Mouse (Mus musculus) left cerebral cortex, postnatal 36 days (tissue): ENCODE results near the gene Mettl7a3. TPM values are rescaled to one million over a fixed set of nuclear protein-coding genes. Genes with fewer than 3 reads are reported as not detected.
"Not testable (repeated sequence)": the region's sequence is repeated elsewhere in the genome, so short reads cannot be mapped to it uniquely, and the experiment has no call there.

Experiments used
- DNase-seq, 2 experiments: peaks; one replicate each; pipeline ENCODE4 v3.0.0; 2021 to 2022; ENCODE audit warnings: low spot score in 2 of 2, mixed read lengths in 1 of 2
- intact Hi-C: fragments of 180-260 bp; cut with DNase I; formaldehyde crosslinking; loops from one replicate; pipeline ENCODE4 v1.15.1; 2025
- total RNA-seq, 2 experiments: library from RNA; stranded (reverse); gene quantifications; 2 replicates each; pipeline ENCODE4 v1.2.3; 2021

Gene Mettl7a3
- total RNA-seq, 2 experiments from 2014 or later, result 0.27 TPM; not detected in 1

- no peak for DNase-seq
- intact Hi-C loops, result no loop called here
Observed at GRCm38 (mm10) chr15:100325235-100325634, 9.5 kb upstream of the Mettl7a3 start.

- intact Hi-C loops, DNase-seq: not testable (repeated sequence)
Observed at GRCm38 (mm10) chr15:100328089-100328488, 6.6 kb upstream of the Mettl7a3 start.

GRCm38 (mm10) chr15:100329336-100329735 lies 5.4 kb upstream of the Mettl7a3 start:
- intact Hi-C loops, result not testable (repeated sequence)

GRCm38 (mm10) chr15:100330739-100331138 lies 4.0 kb upstream of the Mettl7a3 start:
- no peak for DNase-seq
- intact Hi-C loops, result no loop called here

More at GRCm38 (mm10) chr15:100329336-100329735, 5.4 kb upstream of the Mettl7a3 start:
- not testable (repeated sequence) for DNase-seq

GRCm38 (mm10) chr15:100332077-100332961 lies 2.4 kb upstream of the Mettl7a3 start:
- intact Hi-C loops, DNase-seq: not testable (repeated sequence)

GRCm38 (mm10) chr15:100337328-100337727 lies 2.6 kb downstream of the Mettl7a3 start:
- DNase-seq, intact Hi-C loops: not testable (repeated sequence)

- intact Hi-C loops, result not testable (repeated sequence)
- peak in 1 of 2 experiments; percentile 20 for DNase-seq
Observed at GRCm38 (mm10) chr15:100337847-100338246, 3.1 kb downstream of the Mettl7a3 start.

GRCm38 (mm10) chr15:100341314-100341980 lies 6.7 kb downstream of the Mettl7a3 start:
- DNase-seq, intact Hi-C loops: not testable (repeated sequence)

GRCm38 (mm10) chr15:100345484-100345883 lies 10.8 kb downstream of the Mettl7a3 start:
- intact Hi-C loops, result no loop called here
- no peak for DNase-seq

- intact Hi-C loops, result no loop called here
- no peak for DNase-seq
Observed at GRCm38 (mm10) chr15:100346761-100347160, 12.0 kb downstream of the Mettl7a3 start.

GRCm38 (mm10) chr15:100349496-100349895 lies 14.8 kb downstream of the Mettl7a3 start:
- intact Hi-C loops, result no loop called here

GRCm38 (mm10) chr15:100351501-100352060 lies 16.9 kb downstream of the Mettl7a3 start:
- intact Hi-C loops, result no loop called here
- no peak for DNase-seq

More at GRCm38 (mm10) chr15:100349496-100349895, 14.8 kb downstream of the Mettl7a3 start:
- no peak for DNase-seq

- intact Hi-C loops, result no loop called here
- DNase-seq, result no peak
Observed at GRCm38 (mm10) chr15:100352711-100353250, 18.1 kb downstream of the Mettl7a3 start, which contains the start of the genes Methig1 and Mettl7a2. Gene Methig1 (plus strand): TSS chr15:100353149. Gene Mettl7a2 (plus strand): TSS chr15:100353200.

- DNase-seq, intact Hi-C loops: not testable (repeated sequence)
Observed at GRCm38 (mm10) chr15:100353399-100353798, 18.7 kb downstream of the Mettl7a3 start.

- no peak for DNase-seq
- intact Hi-C loops, result no loop called here
Observed at GRCm38 (mm10) chr15:100355876-100356275, 21.1 kb downstream of the Mettl7a3 start.

- no peak for DNase-seq
- intact Hi-C loops, result no loop called here
Observed at GRCm38 (mm10) chr15:100364242-100364641, 29.5 kb downstream of the Mettl7a3 start, which contains the start of gene Higd1c. Gene Higd1c (plus strand): TSS chr15:100364542.

GRCm38 (mm10) chr15:100365967-100366366 lies 31.2 kb downstream of the Mettl7a3 start:
- intact Hi-C loops, DNase-seq: not testable (repeated sequence)

- intact Hi-C loops, result no loop called here
Observed at GRCm38 (mm10) chr15:100367119-100367518, 32.4 kb downstream of the Mettl7a3 start.

GRCm38 (mm10) chr15:100375066-100375465 lies 40.3 kb downstream of the Mettl7a3 start:
- intact Hi-C loops, result loop anchor here (5.0 kb wide), 1 partner anchor 113 kb away; no protein-coding TSS in a partner anchor
- DNase-seq, result peak; percentile 49 to 57

More at GRCm38 (mm10) chr15:100367119-100367518, 32.4 kb downstream of the Mettl7a3 start:
- no peak for DNase-seq
